Mouse (Mus musculus) CH12.LX (cell line): ENCODE results near the gene Susd3.

Experiments
- CHD1 ChIP-seq: IDR thresholded peaks from 2 replicates; pipeline ENCODE4 v1.6.1; 2012; ENCODE audit warnings: low read depth, low read length, improper control_type of control experiment, inconsistent platforms
- CTCF ChIP-seq, 2 experiments: IDR thresholded peaks in 1 of 2; conservative IDR thresholded peaks in 1 of 2; 2 replicates each; pipeline ENCODE4 v1.5.1; 2011 to 2012; ENCODE audit warnings: low read depth in 2 of 2, low read length in 2 of 2, improper control_type of control experiment in 1 of 2, inconsistent platforms in 1 of 2, mild to moderate bottlenecking in 1 of 2, moderate library complexity in 1 of 2
- ETS1 ChIP-seq: conservative IDR thresholded peaks from 2 replicates; pipeline ENCODE4 v1.6.1; 2012; ENCODE audit warnings: low read depth, mild to moderate bottlenecking, inconsistent platforms, low read length, improper control_type of control experiment, moderate library complexity
- MYC ChIP-seq: IDR thresholded peaks from 2 replicates; pipeline ENCODE4 v1.6.1; 2011; ENCODE audit warnings: low read depth, mild to moderate bottlenecking, improper control_type of control experiment, low read length

DNA sequence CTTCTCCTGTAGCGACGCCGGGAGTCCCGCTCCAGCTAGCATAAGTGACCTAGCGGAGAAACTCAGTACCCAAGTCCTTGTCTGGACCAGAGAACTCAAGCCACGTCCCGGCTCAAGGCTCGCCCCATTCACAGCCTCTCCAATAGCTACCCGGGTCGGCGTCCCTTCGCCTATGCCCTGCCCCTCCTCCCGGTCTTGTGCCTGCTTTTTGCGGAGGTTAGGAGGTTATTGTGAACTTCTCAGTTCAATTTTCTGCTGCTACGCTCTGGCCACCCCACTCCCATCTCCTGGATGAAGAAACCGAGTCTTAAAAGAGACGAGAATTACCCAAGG, 32.3 kb downstream of the Susd3 start:
- TF ChIP-seq CHD1, result no peak
- TF ChIP-seq CTCF (conservative IDR thresholded peaks at IDR 0.05 in 1 of 2, IDR thresholded peaks at IDR 0.05 in 1 of 2; ENCODE audit: low read depth in 2 of 2, low read length in 2 of 2), result no peak
- no peak for TF ChIP-seq MYC
- no peak for TF ChIP-seq ETS1
